Mouse (Mus musculus) cerebellum, postnatal 10 days (tissue): ENCODE data around the gene Gpr31b.
"Not testable (repeated sequence)": the region's sequence is repeated elsewhere in the genome, so short reads cannot be mapped to it uniquely, and the experiment has no call there.

Experiments used
- DNase-seq, 2 experiments: peaks; one replicate each; pipeline ENCODE4 v3.0.0; 2021; ENCODE audit warnings: mixed read lengths in 2 of 2

Gene Gpr31b

GRCm38 (mm10) chr17:13052124-13052813 lies at the start of gene Gpr31b:
Gpr31b (minus strand) TSS chr17:13052296.
- not testable (repeated sequence) for DNase-seq

GRCm38 (mm10) chr17:13092960-13093359 lies 40.9 kb upstream of the Gpr31b start:
- DNase-seq: not testable (repeated sequence)

GRCm38 (mm10) chr17:13092100-13092764 lies 40.1 kb upstream of the Gpr31b start:
- not testable (repeated sequence) for DNase-seq

- not testable (repeated sequence) for DNase-seq
Measured at GRCm38 (mm10) chr17:13091510-13091909, 39.4 kb upstream of the Gpr31b start.

- not testable (repeated sequence) for DNase-seq
Measured at GRCm38 (mm10) chr17:13069227-13069626, 17.1 kb upstream of the Gpr31b start.

GRCm38 (mm10) chr17:13067864-13068385 lies 15.8 kb upstream of the Gpr31b start:
- not testable (repeated sequence) for DNase-seq

- DNase-seq: not testable (repeated sequence)
Measured at GRCm38 (mm10) chr17:13062882-13063281, 10.8 kb upstream of the Gpr31b start.

GRCm38 (mm10) chr17:13060804-13061203 lies 8.7 kb upstream of the Gpr31b start, which contains the start of gene Tcp10b:
Tcp10b (plus strand) TSS chr17:13061104.
- DNase-seq: not testable (repeated sequence)

- DNase-seq: peak; percentile 71 to 76
Measured at GRCm38 (mm10) chr17:13043846-13044673, 8.0 kb downstream of the Gpr31b start.

GRCm38 (mm10) chr17:13036627-13037192 lies 15.4 kb downstream of the Gpr31b start:
- not testable (repeated sequence) for DNase-seq

- no peak for DNase-seq
Measured at GRCm38 (mm10) chr17:13013316-13013715, 38.8 kb downstream of the Gpr31b start.

- peak; percentile 26 to 69 for DNase-seq
Measured at GRCm38 (mm10) chr17:13009887-13010286, 42.2 kb downstream of the Gpr31b start.

GRCm38 (mm10) chr17:13008528-13008927 lies 43.6 kb downstream of the Gpr31b start:
- peak; percentile 31 to 34 for DNase-seq

- peak; percentile 99 to 100 for DNase-seq
Measured at GRCm38 (mm10) chr17:13007730-13008425, 44.2 kb downstream of the Gpr31b start.

GRCm38 (mm10) chr17:13006984-13007383 lies 45.1 kb downstream of the Gpr31b start:
- no peak for DNase-seq

GRCm38 (mm10) chr17:13006546-13006945 lies 45.5 kb downstream of the Gpr31b start, which contains the start of gene Sod2:
Sod2 (plus strand) TSS chr17:13006846.
- DNase-seq: not testable (repeated sequence)

- DNase-seq: not testable (repeated sequence)
Measured at GRCm38 (mm10) chr17:13004436-13004835, 47.7 kb downstream of the Gpr31b start.

- not testable (repeated sequence) for DNase-seq
Measured at GRCm38 (mm10) chr17:13002243-13002642, 49.9 kb downstream of the Gpr31b start.
